Mouse (Mus musculus) heart, adult 8-10 months (tissue): ENCODE measurements at regions not wholly inside any gene's neighbourhood (a gene's known extent, or its start where the extent isn't known, plus 50 kb on each side); places are given as distances from the start of the nearest gene placed in this dataset.
A peak's percentile ranks its signal among the peaks of the same experiment; 100 is the strongest.

Experiments
- DNase-seq: peaks from one replicate; pipeline ENCODE4 v3.0.0; 2022; ENCODE audit warnings: low spot score

GRCm38 (mm10) chr4:103421541-103421951, 107.9 kb downstream of the Oma1 start:
- DNase-seq = no peak

GRCm38 (mm10) chr4:103441383-103441782, 127.8 kb downstream of the Oma1 start:
- DNase-seq = no peak

- no peak for DNase-seq
Observed at GRCm38 (mm10) chr4:103441955-103442354, 128.3 kb downstream of the Oma1 start.

GRCm38 (mm10) chr4:103449276-103449675, 135.7 kb downstream of the Oma1 start:
- DNase-seq = no peak

- no peak for DNase-seq
Observed at GRCm38 (mm10) chr4:103450121-103450520, 136.5 kb downstream of the Oma1 start.

- DNase-seq = no peak
Observed at GRCm38 (mm10) chr4:103455458-103455857, 141.8 kb downstream of the Oma1 start.

GRCm38 (mm10) chr4:103466019-103466589, 152.5 kb downstream of the Oma1 start:
- DNase-seq = no peak

- DNase-seq = no peak
Observed at GRCm38 (mm10) chr4:103475596-103475995, 143.6 kb upstream of the Dab1 start.

GRCm38 (mm10) chr4:103486140-103486965, 132.8 kb upstream of the Dab1 start:
- DNase-seq = no peak

GRCm38 (mm10) chr4:103508435-103508834, 110.7 kb upstream of the Dab1 start:
- no peak for DNase-seq

- DNase-seq = no peak
Observed at GRCm38 (mm10) chr4:103512901-103513300, 106.3 kb upstream of the Dab1 start.

GRCm38 (mm10) chr4:103521870-103522609, 97.1 kb upstream of the Dab1 start:
- peak; percentile 4 for DNase-seq

GRCm38 (mm10) chr4:103536534-103537265, 82.5 kb upstream of the Dab1 start:
- no peak for DNase-seq

GRCm38 (mm10) chr4:103540960-103541359, 78.2 kb upstream of the Dab1 start:
- no peak for DNase-seq

- DNase-seq = no peak
Observed at GRCm38 (mm10) chr4:103547297-103547696, 71.9 kb upstream of the Dab1 start.

- no peak for DNase-seq
Observed at GRCm38 (mm10) chr4:103552476-103552875, 66.7 kb upstream of the Dab1 start.

GRCm38 (mm10) chr4:103553188-103553587, 66.0 kb upstream of the Dab1 start:
- no peak for DNase-seq

- DNase-seq = no peak
Observed at GRCm38 (mm10) chr4:103554597-103554996, 64.6 kb upstream of the Dab1 start.
